Mouse (Mus musculus): ENCODE measurements around the gene Borcs6.
"Not testable (repeated sequence)": the region's sequence is repeated elsewhere in the genome, so short reads cannot be mapped to it uniquely, and the experiment has no call there.

Borcs6 gene

GRCm38 (mm10) chr11:69059357-69059974 lies at the start of gene Borcs6:
Gene Borcs6 (plus strand): TSS chr11:69059717.
- peak; percentile 88 to 91 for DNase-seq (ENCODE audit: low read depth in 2 of 2, low spot score in 2 of 2)

- DNase-seq (ENCODE audit: low read depth in 2 of 2, low spot score in 2 of 2), result no peak
These were observed 48.9 kb upstream of the Borcs6 start for GRCm38 (mm10) chr11:69010400-69011323.

GRCm38 (mm10) chr11:69011445-69011844 lies 48.1 kb upstream of the Borcs6 start:
- DNase-seq (ENCODE audit: low read depth in 2 of 2, low spot score in 2 of 2), result not testable (repeated sequence)

- peak; percentile 68 to 74 for DNase-seq (ENCODE audit: low read depth in 2 of 2, low spot score in 2 of 2)
These were observed 47.4 kb upstream of the Borcs6 start for GRCm38 (mm10) chr11:69012071-69012601.

- peak; percentile 86 to 90 for DNase-seq (ENCODE audit: low read depth in 2 of 2, low spot score in 2 of 2)
These were observed 43.7 kb upstream of the Borcs6 start, which contains the start of gene Ctc1 for GRCm38 (mm10) chr11:69015644-69016441. Gene Ctc1 (plus strand): TSS chr11:69015911.

GRCm38 (mm10) chr11:69016755-69017154 lies 42.8 kb upstream of the Borcs6 start:
- DNase-seq (ENCODE audit: low read depth in 2 of 2, low spot score in 2 of 2), result no peak

DNA sequence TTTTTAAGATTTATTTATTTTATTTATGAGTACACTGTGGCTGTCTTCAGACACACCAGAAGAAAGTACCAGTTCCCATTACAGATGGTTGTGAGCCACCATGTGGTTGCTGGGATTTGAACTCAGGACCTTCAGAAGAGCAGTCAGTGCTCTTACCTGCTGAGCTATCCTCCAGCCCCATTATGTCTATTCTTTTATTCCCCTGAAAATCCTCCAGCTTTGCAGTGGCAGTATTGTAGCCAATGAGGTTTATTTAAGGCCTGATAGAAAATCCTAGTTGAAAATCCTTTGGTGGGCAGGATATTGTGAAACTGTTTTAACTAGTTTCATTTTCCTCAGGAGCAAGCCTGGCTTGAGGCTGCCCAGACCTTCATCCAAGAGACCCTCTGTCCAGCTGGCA lies 38.8 kb upstream of the Borcs6 start:
- no peak for DNase-seq (ENCODE audit: low read depth in 2 of 2, low spot score in 2 of 2)

DNA sequence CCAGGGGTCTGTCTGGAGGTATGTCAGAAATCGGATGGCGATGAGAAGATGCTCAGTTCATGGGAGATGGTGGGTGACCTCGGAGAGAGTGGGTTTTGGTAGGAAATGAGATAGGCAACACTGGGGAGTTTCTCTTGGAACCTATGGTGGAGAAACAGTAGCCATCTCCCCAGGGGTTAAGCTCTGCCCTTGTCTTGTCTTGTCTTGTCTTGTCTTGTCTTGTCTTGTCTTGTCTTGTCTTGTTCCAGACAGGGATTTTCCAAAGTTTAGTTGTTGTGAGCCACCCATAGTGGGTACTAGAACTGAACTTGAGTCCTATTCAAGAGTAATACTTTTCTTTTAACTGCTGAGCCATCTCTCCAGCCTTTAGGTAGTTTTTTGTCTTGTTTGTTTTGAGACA lies 33.0 kb upstream of the Borcs6 start:
- no peak for DNase-seq (ENCODE audit: low read depth in 2 of 2, low spot score in 2 of 2)

GRCm38 (mm10) chr11:69028805-69029204 lies 30.7 kb upstream of the Borcs6 start:
- no peak for DNase-seq (ENCODE audit: low read depth in 2 of 2, low spot score in 2 of 2)

GRCm38 (mm10) chr11:69033552-69033951 lies 26.0 kb upstream of the Borcs6 start:
- no peak for DNase-seq (ENCODE audit: low read depth in 2 of 2, low spot score in 2 of 2)

GRCm38 (mm10) chr11:69034585-69034984 lies 24.9 kb upstream of the Borcs6 start:
- DNase-seq (ENCODE audit: low read depth in 2 of 2, low spot score in 2 of 2), result no peak

GRCm38 (mm10) chr11:69035411-69035810 lies 24.1 kb upstream of the Borcs6 start:
- DNase-seq (ENCODE audit: low read depth in 2 of 2, low spot score in 2 of 2), result no peak

DNA sequence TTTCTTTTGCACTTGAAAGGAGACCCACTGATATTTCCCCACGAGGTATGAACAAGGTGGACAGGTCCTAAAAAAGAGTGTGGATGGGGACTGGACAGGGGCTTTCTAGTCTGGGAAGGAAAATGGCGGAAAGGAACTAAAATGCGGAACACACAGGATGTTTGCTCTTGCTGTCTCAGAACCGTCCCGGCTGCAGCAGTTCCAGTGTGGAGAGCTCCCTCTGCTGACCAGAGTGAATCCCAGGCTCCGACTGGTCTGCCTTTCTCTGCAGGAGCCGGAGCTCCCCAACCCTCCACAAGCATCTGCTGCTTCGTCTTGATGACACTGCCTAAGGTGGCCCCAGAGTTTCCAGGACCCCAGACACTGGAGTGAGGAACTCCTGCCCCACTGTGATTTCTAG lies 23.7 kb upstream of the Borcs6 start:
- peak; percentile 68 to 69 for DNase-seq (ENCODE audit: low read depth in 2 of 2, low spot score in 2 of 2)

DNA sequence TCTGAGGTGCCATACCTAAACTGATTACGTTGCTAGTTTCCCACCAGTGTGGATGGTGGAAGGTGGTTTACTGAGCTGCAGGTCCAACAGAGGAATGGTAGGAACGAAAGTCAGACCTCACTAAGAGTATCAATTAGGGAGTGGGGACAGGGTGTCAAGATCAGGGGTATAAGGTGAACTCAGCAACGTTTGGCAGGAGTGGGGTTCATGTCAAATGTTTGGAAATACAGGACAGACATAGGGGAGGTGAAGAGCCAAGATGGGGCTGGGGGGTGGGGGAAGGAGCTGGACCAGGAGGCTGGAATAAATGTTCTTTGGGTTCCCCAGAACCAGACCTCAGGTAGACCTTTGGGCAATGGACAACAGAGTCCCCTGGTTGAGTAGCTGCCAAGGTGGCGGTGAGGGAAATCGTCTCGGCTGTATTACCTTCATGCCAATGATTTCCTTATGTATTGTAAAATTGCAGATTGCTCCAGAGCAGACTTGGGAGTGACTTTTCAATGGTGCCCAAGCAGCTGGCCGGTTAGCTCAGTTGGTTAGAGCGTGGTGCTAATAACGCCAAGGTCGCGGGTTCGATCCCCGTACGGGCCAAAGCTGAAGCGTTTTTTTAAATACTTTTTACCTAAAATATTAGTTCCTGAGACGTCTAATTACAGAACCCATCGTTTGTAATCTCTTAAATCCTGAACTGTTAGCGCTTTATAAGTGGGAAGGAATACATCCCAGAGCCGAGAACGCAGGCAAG lies 22.9 kb upstream of the Borcs6 start:
- DNase-seq (ENCODE audit: low read depth in 2 of 2, low spot score in 2 of 2), result peak; percentile 86 to 90

- peak; percentile 82 for DNase-seq (ENCODE audit: low read depth in 2 of 2, low spot score in 2 of 2)
These were observed 22.1 kb upstream of the Borcs6 start for GRCm38 (mm10) chr11:69037231-69038061.

DNA sequence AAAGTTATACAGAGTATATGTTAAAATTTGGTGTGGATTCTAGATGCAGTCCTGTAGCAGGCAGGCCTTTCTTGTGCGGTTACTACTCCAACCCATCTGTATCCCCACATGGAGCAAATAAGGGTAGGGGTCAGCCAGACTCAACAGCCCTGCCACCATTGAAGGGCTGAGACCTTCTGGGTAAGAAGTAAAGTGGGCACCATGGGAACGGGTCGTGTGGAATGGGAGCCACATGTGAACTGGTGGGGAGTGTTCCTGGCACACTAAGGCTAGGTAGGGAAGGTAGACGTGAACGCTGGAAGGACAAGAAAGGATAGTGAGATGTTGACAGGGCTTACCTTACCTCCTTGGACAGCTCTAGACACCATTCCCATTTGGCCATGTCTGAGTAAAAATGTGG lies 21.3 kb upstream of the Borcs6 start:
- DNase-seq (ENCODE audit: low read depth in 2 of 2, low spot score in 2 of 2), result no peak

DNA sequence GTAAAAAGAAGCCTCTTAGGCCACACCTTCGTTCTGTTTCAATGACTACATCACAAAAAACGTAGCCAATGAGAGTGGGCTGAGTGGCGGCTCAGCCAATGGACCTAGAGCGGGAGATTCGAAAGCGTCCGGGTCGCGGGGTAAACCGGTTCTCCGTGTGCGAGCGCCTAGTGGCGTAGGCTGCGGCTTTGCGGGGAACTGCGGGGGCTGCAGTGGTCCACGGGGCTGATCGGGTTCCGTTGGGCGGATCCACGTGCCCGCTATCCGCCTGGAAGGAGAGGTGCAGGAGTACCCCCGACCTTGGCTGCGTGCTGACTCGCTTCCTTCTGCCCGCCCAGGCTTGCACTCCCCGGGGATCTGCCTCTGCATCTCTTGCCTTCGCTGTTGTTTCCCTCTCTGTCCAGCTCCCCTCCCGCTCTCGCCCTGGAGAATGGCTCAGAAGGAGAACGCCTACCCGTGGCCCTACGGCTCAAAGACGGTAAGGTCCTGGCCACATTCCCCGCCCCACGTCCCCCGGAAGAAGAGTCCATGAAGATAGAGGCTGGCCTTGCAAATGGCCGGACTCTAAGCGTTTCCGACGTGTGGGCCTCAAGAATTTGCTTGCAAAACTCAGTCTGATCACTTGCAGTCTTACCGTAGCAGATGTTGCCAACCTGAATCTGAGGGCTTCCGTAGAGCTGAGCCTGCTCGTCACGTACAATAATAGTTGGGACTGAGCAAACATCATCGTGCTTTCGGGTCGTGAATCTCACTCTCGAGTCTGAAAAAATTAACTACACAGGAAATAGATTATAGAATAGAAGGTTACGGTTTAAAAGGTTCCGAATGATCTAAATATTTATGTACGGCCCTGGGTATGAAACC lies 13.8 kb upstream of the Borcs6 start, which contains the start of gene Aurkb:
TSS of gene Aurkb (plus strand) at position 117 of the 864 bp plus-strand sequence.
- DNase-seq (ENCODE audit: low read depth in 2 of 2, low spot score in 2 of 2), result peak; percentile 50 to 76

DNA sequence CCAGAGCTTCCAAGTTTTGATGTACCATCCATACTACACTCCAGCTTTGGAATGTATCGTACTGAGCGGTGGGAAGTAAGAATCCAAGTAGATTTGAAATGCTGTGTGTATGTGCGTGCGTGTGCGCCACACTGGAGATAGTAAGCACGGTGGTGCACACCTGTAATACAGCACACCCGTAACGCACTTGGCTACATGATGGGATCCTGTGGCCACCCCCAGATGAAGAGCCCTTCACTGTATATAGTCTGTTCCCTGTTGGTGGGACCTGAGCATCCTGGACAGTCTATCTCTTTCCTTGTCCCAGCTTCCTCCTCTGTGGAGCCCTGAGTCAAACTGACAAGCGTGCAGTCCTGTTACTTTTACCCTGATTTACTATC lies 13.1 kb upstream of the Borcs6 start:
- no peak for DNase-seq (ENCODE audit: low read depth in 2 of 2, low spot score in 2 of 2)

DNA sequence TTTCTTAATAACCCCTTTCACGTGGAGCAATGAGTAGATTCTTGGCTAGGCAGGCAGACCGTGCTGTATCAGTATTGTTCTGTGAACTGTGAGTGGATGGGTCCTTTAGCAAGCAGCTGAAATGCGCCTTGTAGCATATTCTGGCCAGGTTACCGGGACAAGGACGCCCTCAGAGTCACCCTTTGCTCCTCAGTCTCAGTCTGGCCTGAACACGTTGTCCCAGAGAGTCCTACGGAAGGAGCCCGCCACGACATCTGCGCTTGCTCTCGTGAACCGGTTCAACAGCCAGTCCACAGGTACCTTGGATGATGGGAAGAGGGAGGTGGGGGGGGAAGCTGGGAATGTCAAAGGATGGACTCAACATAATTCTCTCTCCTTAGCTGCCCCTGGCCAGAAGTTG lies 11.9 kb upstream of the Borcs6 start:
- DNase-seq (ENCODE audit: low read depth in 2 of 2, low spot score in 2 of 2), result no peak

Data from CD8-positive naive resting alpha-beta T cell, adult 2 months (primary cell).